Mouse (Mus musculus): ENCODE data around the gene Plxdc2. TPM values are rescaled to one million over a fixed set of nuclear protein-coding genes. Genes with fewer than 3 reads are reported as not detected.

The Plxdc2 gene
- 6.5 TPM for polyA plus RNA-seq (2014; fragmentation: Illumina TruSeq; extraction: RNeasy Lipid Tissue Mini Kit (QIAGEN cat#74804); ENCODE audit: low replicate concordance)

DNA sequence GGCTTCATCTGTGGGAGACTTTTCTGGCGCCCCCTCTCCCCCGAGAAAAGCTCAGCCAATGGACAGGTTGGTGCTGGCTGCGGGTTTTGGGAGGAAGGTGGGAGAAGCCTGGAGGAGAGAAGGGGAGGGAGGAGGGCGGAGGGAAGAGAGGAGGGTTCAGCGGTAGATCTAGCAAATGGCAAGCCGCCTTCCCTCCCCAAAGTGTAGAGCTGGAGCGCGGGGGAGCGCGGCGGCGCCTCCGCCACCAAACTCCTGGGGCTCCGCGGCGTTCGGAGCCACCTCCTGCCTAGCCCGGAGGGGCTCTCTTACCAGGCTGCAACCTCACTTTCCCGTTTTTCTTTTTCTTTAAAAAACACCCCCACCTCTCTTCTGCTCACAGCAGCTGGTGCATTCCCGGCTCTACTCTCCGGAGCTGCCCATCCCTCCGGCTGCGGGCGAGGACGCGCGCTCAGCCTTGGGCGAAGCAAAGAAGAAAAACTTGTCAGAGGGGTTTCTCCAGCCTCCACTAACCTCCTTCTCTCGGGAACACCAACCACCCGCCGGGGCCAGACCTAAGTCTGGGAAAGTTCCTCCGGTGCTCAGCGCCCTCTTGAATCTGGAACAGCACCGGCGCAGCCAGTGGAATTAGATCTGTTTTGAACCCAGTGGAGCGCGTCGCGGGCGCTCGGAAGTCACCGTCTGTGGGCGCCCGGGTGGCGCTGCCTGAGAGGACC is at the start of gene Plxdc2:
TSS of gene Plxdc2 (plus strand) at position 199 of the 713 bp plus-strand sequence.

Data from small intestine, adult 10 weeks (tissue).